Mouse (Mus musculus) midbrain, embryonic 11.5 days (tissue): ENCODE measurements around the gene Celf5. TPM values are rescaled to one million over a fixed set of nuclear protein-coding genes. Genes with fewer than 3 reads are reported as not detected.

ENCODE experiments used
- ATAC-seq: fragments of 200-750 bp; cut with Nextera tagmentation; 2 replicates; pipeline ENCODE4 v1.8.0; 2017; ENCODE audit warnings: moderate TSS enrichment, moderate library complexity; ENCODE audit not compliant: low FRiP score
- DNase-seq: peaks from one replicate; pipeline ENCODE4 v3.0.0; 2015; ENCODE audit warnings: low spot score; ENCODE audit errors: missing footprints
- H3K27ac ChIP-seq: fragments of 300-500 bp; sonication (generic); 2 replicates; pipeline ENCODE4 v1.5.1; 2014; ENCODE audit warnings: low read depth, low read length
- H3K27me3 ChIP-seq: fragments of 300-500 bp; sonication (generic); 2 replicates; pipeline ENCODE4 v1.6.1; 2014; ENCODE audit warnings: mild to moderate bottlenecking, low read length, moderate library complexity, mixed read lengths; ENCODE audit not compliant: control insufficient read depth, insufficient read depth
- H3K36me3 ChIP-seq: fragments of 300-500 bp; sonication (generic); 2 replicates; pipeline ENCODE4 v1.6.1; 2014; ENCODE audit warnings: mild to moderate bottlenecking, low read length, moderate library complexity, mixed read lengths; ENCODE audit not compliant: control insufficient read depth, insufficient read depth
- H3K4me1 ChIP-seq: fragments of 300-500 bp; sonication (generic); 2 replicates; pipeline ENCODE4 v1.6.1; 2014; ENCODE audit warnings: low read length; ENCODE audit not compliant: control insufficient read depth, insufficient read depth
- H3K4me2 ChIP-seq: fragments of 300-500 bp; sonication (generic); 2 replicates; pipeline ENCODE4 v1.6.1; 2014; ENCODE audit warnings: mild to moderate bottlenecking, moderate library complexity
- H3K4me3 ChIP-seq: fragments of 300-500 bp; sonication (generic); 2 replicates; pipeline ENCODE4 v1.5.1; 2014; ENCODE audit warnings: low read depth, low read length
- H3K9ac ChIP-seq: fragments of 300-500 bp; sonication (generic); 2 replicates; pipeline ENCODE4 v1.6.1; 2014; ENCODE audit warnings: low read length
- H3K9me3 ChIP-seq: fragments of 300-500 bp; sonication (generic); 2 replicates; pipeline ENCODE4 v1.6.1; 2016; ENCODE audit warnings: low read length; ENCODE audit not compliant: control insufficient read depth
- WGBS: fragments of 180-500 bp; shearing (Covaris S2); extraction: QIAGEN DNeasy Blood & Tissue Kit; methylation state at CpG from one replicate; pipeline ENCODE4 v1.1.7; 2014; 5-methylcytosine and 5-hydroxymethylcytosine counted together
- polyA plus RNA-seq: library from polyadenylated mRNA; unstranded; fragments of >200 nt; fragmentation: Nextera tagmentation; extraction: Ambion mirVana; gene quantifications from 2 replicates; pipeline ENCODE4 v1.2.1, GENCODE M21; 2014

The Celf5 gene
- polyA plus RNA-seq, 1 experiment from 2014 or later = 10.0 TPM

DNA sequence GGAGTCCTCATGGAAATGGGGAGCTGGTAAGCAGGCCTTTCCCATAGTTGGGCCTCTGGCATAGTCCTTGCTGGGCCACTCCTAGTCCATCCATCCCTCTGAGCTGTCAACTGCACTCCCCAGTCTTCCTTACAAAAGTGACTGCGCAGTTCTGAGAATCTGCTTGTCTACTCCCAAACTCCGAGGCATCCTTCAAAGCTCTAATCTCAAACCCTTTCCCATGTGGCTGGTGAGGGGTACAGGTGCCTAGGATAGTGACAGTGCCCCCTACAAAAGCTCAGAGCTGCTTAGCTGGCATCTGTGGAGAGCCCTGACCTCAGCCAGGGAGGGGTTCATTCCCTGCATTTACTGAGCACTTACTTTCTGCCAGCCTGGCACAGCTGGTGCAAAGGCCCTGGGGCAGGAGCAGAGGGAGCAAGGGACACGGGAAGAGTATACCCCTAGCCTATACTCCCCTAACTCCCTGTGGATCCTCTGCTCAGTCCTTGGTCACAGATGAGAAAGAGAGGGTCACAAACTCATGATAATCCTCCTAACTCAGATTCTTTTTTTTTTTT is 59.8 kb downstream of the Celf5 start:
- H3K4me1 ChIP-seq = peaks cover 10% of the 10 kb centered on the region
- DNase-seq (peak; percentile 31), ATAC-seq (no peak)
- no peak overlapping the region for H3K4me2 ChIP-seq
- no peaks in the 10 kb centered on the region for H3K9me3 ChIP-seq
- 91% methylated on average over 3 of the region's 3 CpGs for WGBS
- no peak overlapping the region for H3K27ac ChIP-seq
- no peak overlapping the region for H3K4me3 ChIP-seq
- H3K27me3 ChIP-seq = peaks cover 37% of the 10 kb centered on the region
- no peak overlapping the region for H3K9ac ChIP-seq
- H3K36me3 ChIP-seq = no peaks in the 10 kb centered on the region

DNA sequence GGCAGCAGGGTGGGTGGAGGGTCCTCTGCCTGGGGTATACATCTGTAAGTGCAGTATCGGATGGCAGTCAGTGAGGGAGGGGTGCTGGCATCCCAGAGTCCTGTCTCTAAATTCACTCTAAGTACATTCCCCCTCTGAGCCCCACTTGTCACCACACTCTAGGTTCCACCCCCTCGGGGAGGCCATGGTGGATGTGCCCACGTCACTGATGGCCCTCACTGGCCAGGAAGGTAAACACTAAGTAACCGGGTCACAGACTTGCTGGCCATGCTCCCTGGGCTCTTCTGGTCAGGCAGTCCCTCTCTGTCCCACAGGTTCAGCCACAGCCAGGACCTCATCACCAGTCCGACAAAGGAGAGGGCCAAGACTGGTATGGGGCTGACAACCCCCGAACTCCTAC is 60.3 kb downstream of the Celf5 start:
- H3K4me1 ChIP-seq = peaks cover 12% of the 10 kb centered on the region
- no peak overlapping the region for H3K4me2 ChIP-seq
- no peak overlapping the region for H3K4me3 ChIP-seq
- no peaks in the 10 kb centered on the region for H3K9me3 ChIP-seq
- no peak overlapping the region for H3K27ac ChIP-seq
- H3K36me3 ChIP-seq = no peaks in the 10 kb centered on the region
- no peak for ATAC-seq
- H3K9ac ChIP-seq = no peak overlapping the region
- 74% methylated on average over 6 of the region's 6 CpGs for WGBS
- peak; percentile 68 for DNase-seq
- peaks cover 32% of the 10 kb centered on the region for H3K27me3 ChIP-seq

DNA sequence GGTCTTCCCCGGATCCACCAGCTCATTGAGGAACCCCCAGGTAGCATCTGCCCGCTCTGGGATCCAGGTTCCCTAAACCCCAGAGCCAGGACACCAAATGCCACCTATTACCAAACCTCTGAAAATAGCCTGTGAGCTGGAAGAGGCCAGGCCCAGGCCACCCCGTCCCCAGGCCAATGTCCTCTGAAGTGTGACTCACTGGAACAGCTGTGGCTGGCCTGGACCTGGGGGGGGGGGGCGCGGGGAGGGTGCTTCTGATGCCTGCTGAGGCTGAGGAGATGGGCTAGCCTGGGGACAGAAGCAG is 60.8 kb downstream of the Celf5 start:
- no peak for ATAC-seq
- no peak overlapping the region for H3K27ac ChIP-seq
- no peak overlapping the region for H3K4me3 ChIP-seq
- no peaks in the 10 kb centered on the region for H3K36me3 ChIP-seq
- 71% methylated on average over 5 of the region's 5 CpGs for WGBS
- peaks cover 16% of the 10 kb centered on the region for H3K4me1 ChIP-seq
- H3K27me3 ChIP-seq = peaks cover 27% of the 10 kb centered on the region
- H3K9me3 ChIP-seq = no peaks in the 10 kb centered on the region
- no peak overlapping the region for H3K9ac ChIP-seq
- DNase-seq = peak; percentile 71
- no peak overlapping the region for H3K4me2 ChIP-seq

DNA sequence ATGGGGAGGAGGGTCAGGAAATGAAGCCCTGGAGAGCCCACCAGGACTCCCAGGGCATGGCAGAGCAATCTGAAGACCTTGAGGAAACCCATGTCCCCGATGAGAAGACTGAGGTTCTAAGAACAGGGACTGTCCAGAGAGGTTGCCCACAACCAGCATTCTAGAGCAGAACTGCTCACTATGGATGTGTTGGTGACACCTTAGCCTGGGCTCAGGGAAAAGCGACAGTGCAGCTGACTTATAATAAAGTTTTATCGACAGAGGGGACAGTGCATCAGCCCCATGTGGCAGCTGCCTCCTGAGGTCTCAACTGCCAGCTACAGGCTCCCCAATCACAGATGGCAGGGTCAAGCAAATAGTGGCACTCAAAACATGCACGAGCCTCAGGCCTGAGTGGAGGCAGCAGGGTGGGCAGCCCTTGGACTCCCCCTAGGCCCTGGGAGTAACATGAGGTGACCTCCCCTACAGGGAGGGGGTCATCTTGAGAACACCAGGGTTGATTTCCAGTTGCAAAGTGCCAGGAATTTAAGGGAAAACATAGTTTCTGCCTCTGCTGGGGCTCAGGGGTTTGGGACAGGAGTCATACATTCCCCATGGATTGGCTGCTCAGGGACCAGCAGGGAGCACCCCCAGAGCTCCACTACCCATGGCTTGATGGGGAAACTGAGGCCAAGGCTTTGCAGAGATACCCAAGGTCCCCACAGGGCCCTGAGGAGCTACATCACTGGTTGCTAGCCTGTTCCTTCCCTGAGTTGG is 61.3 kb downstream of the Celf5 start:
- WGBS = 74% methylated on average over 4 of the region's 4 CpGs
- no peak for ATAC-seq
- Histone ChIP-seq H3K27ac (no peak overlapping the region), H3K4me1 (peaks cover 17% of the 10 kb centered on the region), H3K4me2 (no peak overlapping the region), H3K9me3 (no peaks in the 10 kb centered on the region), H3K4me3 (no peak overlapping the region), H3K9ac (no peak overlapping the region), H3K27me3 (peaks cover 22% of the 10 kb centered on the region), H3K36me3 (no peaks in the 10 kb centered on the region)
- DNase-seq = peak; percentile 69

DNA sequence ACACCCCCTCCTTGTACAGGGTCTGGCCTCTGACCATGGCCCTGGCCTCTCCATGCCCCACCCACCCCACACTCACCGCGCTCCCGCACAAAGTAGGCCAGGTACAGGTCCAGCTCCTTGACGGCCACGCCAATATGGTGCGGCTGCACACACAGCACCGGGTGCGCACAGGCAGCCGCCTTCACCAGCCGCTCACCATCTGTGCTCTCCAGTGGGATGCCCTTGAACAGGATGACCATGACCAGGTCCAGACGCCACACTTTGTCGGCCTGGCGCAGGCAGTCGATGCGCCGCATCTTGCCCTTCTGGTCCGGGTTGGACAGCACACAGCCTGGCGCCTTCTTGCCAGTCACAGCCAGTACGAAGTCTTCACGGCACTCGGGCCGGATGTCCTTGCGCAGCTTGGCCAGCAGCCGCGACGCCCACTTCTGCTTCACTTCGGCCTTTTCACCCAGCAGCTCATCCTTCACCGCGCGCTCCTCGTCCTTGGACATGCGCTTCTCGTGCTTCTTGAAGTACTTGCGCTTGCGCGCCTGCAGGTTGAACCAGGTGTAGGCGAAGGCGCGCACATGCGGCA is 62.2 kb downstream of the Celf5 start:
- Histone ChIP-seq H3K9ac (no peak overlapping the region), H3K27me3 (peaks cover 13% of the 10 kb centered on the region), H3K4me3 (no peak overlapping the region), H3K4me2 (no peak overlapping the region), H3K36me3 (no peaks in the 10 kb centered on the region), H3K27ac (no peak overlapping the region), H3K4me1 (peaks cover 17% of the 10 kb centered on the region), H3K9me3 (no peaks in the 10 kb centered on the region)
- 85% methylated on average over 40 of the region's 40 CpGs for whole genome bisulfite sequencing
- ATAC-seq = no peak
- peak; percentile 35 for DNase-seq

DNA sequence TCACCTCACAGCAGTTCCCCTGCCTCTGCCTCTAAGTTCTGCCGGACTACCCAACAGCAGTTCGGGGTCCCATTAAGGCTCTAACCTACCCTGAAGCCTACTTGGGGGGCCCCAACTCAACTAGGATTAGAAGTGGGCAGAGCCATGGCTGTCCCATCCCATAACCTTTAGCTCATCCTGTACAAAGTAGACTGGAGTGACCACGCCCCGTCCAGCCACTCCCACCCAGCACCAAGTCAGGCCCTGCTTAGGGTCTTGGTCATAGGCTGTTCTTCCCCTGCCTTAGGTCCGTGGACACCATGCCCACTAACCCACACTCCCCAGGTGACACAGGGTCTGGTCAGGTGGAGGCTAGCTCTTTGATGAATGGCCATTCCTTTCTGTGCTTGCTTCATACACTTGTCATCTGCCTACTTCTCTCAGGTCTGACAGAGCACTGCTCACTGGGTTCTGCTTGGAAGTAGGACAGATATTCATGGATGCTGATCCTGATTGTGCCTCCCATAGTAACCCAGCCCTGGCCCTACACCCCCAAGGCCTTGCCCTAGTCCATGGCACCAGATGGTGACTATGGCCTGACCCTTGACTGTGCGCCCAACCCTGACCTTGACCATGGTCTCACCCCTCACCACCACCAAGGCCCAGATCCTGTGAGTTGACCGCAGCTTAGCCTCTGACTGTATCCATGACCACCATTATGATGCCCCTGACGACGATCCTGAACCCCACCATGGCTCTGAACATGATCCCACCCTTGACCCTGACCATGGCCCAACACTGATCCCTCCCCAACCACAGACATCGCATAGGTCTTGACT is 63.2 kb downstream of the Celf5 start:
- no peak overlapping the region for H3K9ac ChIP-seq
- 92% methylated on average over 10 of the region's 10 CpGs for WGBS
- no peak overlapping the region for H3K4me2 ChIP-seq
- peak; percentile 81 for DNase-seq
- no peaks in the 10 kb centered on the region for H3K36me3 ChIP-seq
- no peaks in the 10 kb centered on the region for H3K9me3 ChIP-seq
- no peak for ATAC-seq
- peaks cover 4% of the 10 kb centered on the region for H3K27me3 ChIP-seq
- no peak overlapping the region for H3K27ac ChIP-seq
- no peak overlapping the region for H3K4me3 ChIP-seq
- H3K4me1 ChIP-seq = peaks cover 19% of the 10 kb centered on the region

DNA sequence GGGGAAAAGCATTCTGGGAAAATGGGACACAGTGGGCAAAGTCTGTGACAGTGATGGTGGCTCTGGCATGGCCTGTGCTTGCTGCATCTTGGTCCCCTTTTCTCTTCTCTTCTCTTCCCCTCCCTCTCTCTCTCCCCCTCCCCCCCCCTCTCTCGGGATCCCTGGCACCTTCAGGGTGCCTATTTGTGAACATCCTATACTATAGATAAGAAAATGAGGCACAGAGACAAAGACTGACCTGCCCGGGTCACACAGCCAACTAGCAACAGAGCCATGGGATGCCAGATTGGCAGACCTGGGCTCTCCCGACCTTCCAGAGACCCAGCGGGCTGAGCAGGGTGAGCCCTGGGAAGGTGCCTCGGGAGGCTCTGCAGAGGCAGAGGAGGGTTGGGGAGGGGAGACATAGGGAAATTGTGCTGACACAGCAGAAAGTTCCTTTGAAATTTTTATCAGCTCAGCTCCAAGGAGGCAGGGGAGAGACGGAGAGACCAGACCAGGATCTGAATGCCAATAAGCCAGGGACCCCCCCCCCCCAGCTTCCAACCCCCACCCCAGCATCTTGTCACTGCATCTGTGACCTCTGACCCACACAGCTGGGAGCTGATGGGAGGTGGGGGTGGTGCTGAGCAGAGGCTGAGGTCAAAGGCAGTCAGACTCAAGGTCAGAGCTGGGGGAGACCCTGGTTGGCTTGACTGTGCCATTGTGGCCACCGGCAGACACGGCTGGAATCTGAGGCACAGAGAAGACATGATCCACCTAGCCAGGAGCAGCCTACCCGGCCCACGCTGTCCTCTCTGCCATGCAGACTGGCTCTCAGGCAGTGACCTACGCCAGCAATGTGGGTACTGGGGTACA is 64.1 kb downstream of the Celf5 start:
- no peaks in the 10 kb centered on the region for H3K27me3 ChIP-seq
- ATAC-seq (no peak), DNase-seq (peak; percentile 60)
- peaks cover 27% of the 10 kb centered on the region for H3K4me1 ChIP-seq
- no peaks in the 10 kb centered on the region for H3K9me3 ChIP-seq
- H3K4me2 ChIP-seq = no peak overlapping the region
- no peak overlapping the region for H3K27ac ChIP-seq
- H3K4me3 ChIP-seq = no peak overlapping the region
- H3K36me3 ChIP-seq = no peaks in the 10 kb centered on the region
- H3K9ac ChIP-seq = no peak overlapping the region
- 51% methylated on average over 11 of the region's 11 CpGs for WGBS

DNA sequence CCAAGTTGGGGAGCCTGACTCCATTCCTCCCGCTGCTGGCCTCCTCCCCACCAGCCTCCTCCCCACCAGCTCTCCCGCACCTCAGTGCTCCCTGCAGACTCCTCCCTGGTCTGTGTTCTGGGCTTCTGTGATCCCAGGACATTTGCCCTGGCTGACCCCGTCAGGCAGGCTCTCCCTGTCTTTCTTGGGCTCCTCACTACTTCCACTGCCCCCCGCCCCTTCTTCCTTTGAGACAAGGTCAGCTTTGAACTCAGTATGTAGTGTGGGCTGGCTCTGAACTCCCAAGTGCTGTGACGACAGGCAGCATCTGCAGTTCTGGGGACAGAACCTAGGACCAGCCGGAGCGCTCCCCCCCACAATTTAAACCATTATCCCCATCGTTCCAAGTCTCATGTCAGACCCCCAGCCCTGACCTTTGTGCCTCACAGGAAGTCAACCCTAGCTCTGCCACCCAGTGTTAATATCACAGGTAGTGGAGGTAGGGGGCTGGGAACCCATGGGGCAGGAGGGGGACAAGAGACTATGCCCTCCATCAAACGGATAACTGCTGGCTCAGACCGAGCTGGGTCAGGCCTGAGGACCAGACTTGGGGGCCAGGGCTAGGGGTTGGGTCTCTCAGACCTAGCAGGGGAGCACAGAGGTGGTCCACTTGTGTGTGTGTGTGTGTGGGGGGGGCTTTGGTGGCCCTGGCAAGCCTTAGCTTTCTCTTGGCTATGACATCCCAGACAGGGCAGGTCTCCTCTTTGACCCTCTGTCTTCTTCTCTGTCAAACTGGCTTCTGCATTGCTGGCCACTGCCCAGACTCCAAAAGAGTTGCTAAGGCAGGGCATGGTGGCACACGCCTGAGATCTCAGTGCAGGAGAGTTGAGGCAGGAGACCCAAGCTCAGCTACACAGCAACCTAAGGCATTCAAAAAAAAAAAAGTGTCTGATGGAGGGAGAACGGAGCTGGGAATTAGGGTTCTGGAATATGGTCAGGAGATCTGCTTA is 65.0 kb downstream of the Celf5 start:
- Histone ChIP-seq H3K27ac (no peak overlapping the region), H3K4me1 (peaks cover 27% of the 10 kb centered on the region), H3K9ac (peak overlapping the region; percentile 34), H3K36me3 (no peaks in the 10 kb centered on the region), H3K4me2 (peak overlapping the region; percentile 69), H3K9me3 (no peaks in the 10 kb centered on the region), H3K4me3 (peak overlapping the region; percentile 31), H3K27me3 (no peaks in the 10 kb centered on the region; the same call in 1 of the 2 replicates)
- DNase-seq = peak; percentile 82
- WGBS = 43% methylated on average over 12 of the region's 12 CpGs
- 0 out of 2 replicates have a peak, but pooled peaks have one; percentile 0 for ATAC-seq
